8 mouse cellular contexts compared by ENCODE assay signal in genomic region chr11:58167822-58168166, GRCm38 (mm10). TPM values are rescaled to one million over a fixed set of nuclear protein-coding genes. Genes with fewer than 3 reads are reported as not detected.
A peak's percentile ranks its signal among the peaks of the same experiment; 100 is the strongest.
DNase-seq lines count a peak whose midpoint lies in the region; ATAC-seq and TF ChIP-seq lines count a peak whose summit lies in the region.

No protein-coding gene starts in this region.

- peak overlapping the region; percentile 62 for H3K27ac ChIP-seq in testis, adult 2 months (ENCODE audit: control insufficient read depth, insufficient read depth, low read depth, low read length)
- H3K27ac ChIP-seq in liver, embryonic 11.5 days (ENCODE audit: low read depth, low read length), result peak overlapping the region; percentile 76

- peak overlapping the region; percentile 90 for H3K4me2 ChIP-seq in liver, embryonic 11.5 days

- no peak for TF ChIP-seq POLR2A in testis, adult 2 months (IDR thresholded peaks at IDR 0.05; ENCODE audit: control insufficient read depth, low read depth, low read length)

- H3K27me3 ChIP-seq in testis, adult 2 months (ENCODE audit: control insufficient read depth, insufficient read depth, low read length), result no peaks in the 10 kb centered on the region
- no peaks in the 10 kb centered on the region for H3K27me3 ChIP-seq in liver, embryonic 11.5 days (replicated peaks; ENCODE audit: control insufficient read depth, insufficient read depth, low read length)

- H3K4me1 ChIP-seq in testis, adult 2 months (ENCODE audit: control insufficient read depth, insufficient read depth, low read length), result peaks cover 3% of the 10 kb centered on the region; the same call in 1 of the 2 replicates
- peaks cover 9% of the 10 kb centered on the region; the same call in 1 of the 2 replicates for H3K4me1 ChIP-seq in liver, embryonic 11.5 days (replicated peaks; ENCODE audit: control insufficient read depth, insufficient read depth, low read length)

- H3K9ac ChIP-seq in liver, embryonic 11.5 days (ENCODE audit: low read depth, low read length), result peak overlapping the region; percentile 76

- DNase-seq in embryo, embryonic 10 days (ENCODE audit: low spot score), result peak; percentile 8
- no peak for DNase-seq in embryo, embryonic 9.5 days (ENCODE audit: extremely low spot score)
- no peak for DNase-seq in testis, postnatal 10 days (ENCODE audit: low spot score)
- no peak for DNase-seq in liver, embryonic 11.5 days (ENCODE audit: low spot score)
- no peak for DNase-seq in natural killer cell, adult 2 months (ENCODE audit: low spot score in 2 of 2)
- no peak for DNase-seq in frontal cortex, postnatal 14 days (ENCODE audit: low spot score in 2 of 2)
- DNase-seq in frontal cortex, postnatal 25 days (ENCODE audit: low spot score in 2 of 2), result no peak

- H3K4me3 ChIP-seq in testis, adult 2 months (ENCODE audit: control insufficient read depth, low read depth, low read length), result peak overlapping the region; percentile 91
- peak overlapping the region; percentile 84 for H3K4me3 ChIP-seq in liver, embryonic 11.5 days (ENCODE audit: low read depth, low read length)

- H3K9me3 ChIP-seq in liver, embryonic 11.5 days (ENCODE audit: control insufficient read depth, low read length), result no peaks in the 10 kb centered on the region

- 1% methylated on average over 8 of the region's 8 CpGs for WGBS in liver, embryonic 11.5 days

- no peak for TF ChIP-seq CTCF in testis, adult 2 months (IDR thresholded peaks at IDR 0.05; ENCODE audit: control insufficient read depth, insufficient read depth, insufficient replicate concordance, low read depth, low read length)

- no peak for ATAC-seq in liver, embryonic 11.5 days (replicated peaks; ENCODE audit: low FRiP score)

- no peaks in the 10 kb centered on the region; the same call in none of the 2 replicates for H3K36me3 ChIP-seq in testis, adult 2 months (ENCODE audit: control insufficient read depth, insufficient read depth, low read length)
- H3K36me3 ChIP-seq in liver, embryonic 11.5 days (ENCODE audit: control insufficient read depth, insufficient read depth, low read length), result peaks cover 35% of the 10 kb centered on the region

RNA-seq across cellular contexts. Expression of gene Gemin5, which starts 0.5 kb away (rescaled TPM):
- 27.8 and 36.4 TPM in 2 replicates for polyA plus RNA-seq in testis, adult 2 months (2012; rRNA removed)
- 36.6 and 41.1 TPM in 2 replicates for polyA plus RNA-seq in liver, embryonic 11.5 days (2014; fragmentation: Nextera tagmentation; extraction: Ambion mirVana)

RNA-seq across cellular contexts. Expression of gene Mrpl22, which starts 3.7 kb away (rescaled TPM):
- 39.4 and 43.3 TPM in 2 replicates for polyA plus RNA-seq in testis, adult 2 months (2012; rRNA removed)
- polyA plus RNA-seq in liver, embryonic 11.5 days (2014; fragmentation: Nextera tagmentation; extraction: Ambion mirVana), result 178 and 190 TPM in 2 replicates

RNA-seq across cellular contexts. Expression of gene Igtp, which starts 31.6 kb away (rescaled TPM):
- 0.59 and 0.61 TPM in 2 replicates for polyA plus RNA-seq in testis, adult 2 months (2012; rRNA removed)
- 5.0 and 5.5 TPM in 2 replicates for polyA plus RNA-seq in liver, embryonic 11.5 days (2014; fragmentation: Nextera tagmentation; extraction: Ambion mirVana)

RNA-seq across cellular contexts. Expression of gene Irgm2, which starts 31.6 kb away (rescaled TPM):
- 0.48 and 0.79 TPM in 2 replicates for polyA plus RNA-seq in testis, adult 2 months (2012; rRNA removed)
- 2.3 and 2.5 TPM in 2 replicates for polyA plus RNA-seq in liver, embryonic 11.5 days (2014; fragmentation: Nextera tagmentation; extraction: Ambion mirVana)
